ENCODE assay signal across 24 mouse cellular contexts in genomic region chr3:145386434-145386833, GRCm38 (mm10).
A peak's percentile ranks its signal among the peaks of the same experiment; 100 is the strongest.
DNase-seq lines count a peak whose midpoint lies in the region; ATAC-seq and TF ChIP-seq lines count a peak whose summit lies in the region.
"Had no signal": no experiment of that assay in that cellular context is flagged by ENCODE, and none has a peak within 500 bp of the region (broad histone marks: within the 10 kb centered on the region; RNA-seq: fewer than 3 reads in every experiment).

No protein-coding gene starts in this region.

- no peak overlapping the region for H3K27ac ChIP-seq in embryonic facial prominence, embryonic 11.5 days (replicated peaks; ENCODE audit: low read depth, low read length)
- no peak overlapping the region for H3K27ac ChIP-seq in embryonic facial prominence, embryonic 10.5 days (replicated peaks)
- H3K27ac ChIP-seq: embryonic facial prominence, embryonic 12.5 days; forebrain, embryonic 13.5 days; heart, embryonic 10.5 days; hindbrain, embryonic 12.5 days had no signal

- H3K9ac ChIP-seq in embryonic facial prominence, embryonic 11.5 days (replicated peaks; ENCODE audit: low read length) = no peak overlapping the region
- H3K9ac ChIP-seq: embryonic facial prominence, embryonic 12.5 days; forebrain, embryonic 13.5 days; forebrain, postnatal 0 days; hindbrain, embryonic 12.5 days had no signal

- no peak for TF ChIP-seq POLR2A in myocyte (IDR thresholded peaks at IDR 0.05; ENCODE audit: insufficient read length, low read depth)

- no peaks in the 10 kb centered on the region for H3K27me3 ChIP-seq in embryonic facial prominence, embryonic 11.5 days (ENCODE audit: control insufficient read depth, insufficient read depth, low read length)
- H3K27me3 ChIP-seq in embryonic facial prominence, embryonic 10.5 days (replicated peaks; ENCODE audit: low read depth, poor library complexity, severe bottlenecking) = no peaks in the 10 kb centered on the region
- H3K27me3 ChIP-seq in myocyte (ENCODE audit: control insufficient read depth, insufficient read depth, insufficient read length) = no peaks in the 10 kb centered on the region
- H3K27me3 ChIP-seq: CH12.LX; embryonic facial prominence, embryonic 12.5 days; forebrain, embryonic 13.5 days; hindbrain, embryonic 12.5 days had no signal

- no peaks in the 10 kb centered on the region for H3K36me3 ChIP-seq in embryonic facial prominence, embryonic 11.5 days (replicated peaks; ENCODE audit: control insufficient read depth, insufficient read depth, low read depth, low read length)
- no peaks in the 10 kb centered on the region for H3K36me3 ChIP-seq in embryonic facial prominence, embryonic 10.5 days (replicated peaks)
- H3K36me3 ChIP-seq in myocyte (ENCODE audit: control insufficient read depth, insufficient read depth) = no peaks in the 10 kb centered on the region
- H3K36me3 ChIP-seq: embryonic facial prominence, embryonic 12.5 days; heart, embryonic 10.5 days; hindbrain, embryonic 12.5 days had no signal

- no peaks in the 10 kb centered on the region for H3K9me3 ChIP-seq in embryonic facial prominence, embryonic 11.5 days (replicated peaks; ENCODE audit: control insufficient read depth, low read length)
- no peaks in the 10 kb centered on the region for H3K9me3 ChIP-seq in embryonic facial prominence, embryonic 10.5 days
- H3K9me3 ChIP-seq: embryonic facial prominence, embryonic 12.5 days; forebrain, embryonic 13.5 days; heart, embryonic 10.5 days; hindbrain, embryonic 12.5 days had no signal

- no peak overlapping the region for H3K4me3 ChIP-seq in embryonic facial prominence, embryonic 11.5 days (ENCODE audit: low read depth, low read length)
- H3K4me3 ChIP-seq in embryonic facial prominence, embryonic 10.5 days = no peak overlapping the region
- no peak overlapping the region for H3K4me3 ChIP-seq in myocyte
- H3K4me3 ChIP-seq: embryonic facial prominence, embryonic 12.5 days; forebrain, embryonic 13.5 days; heart, embryonic 10.5 days; hindbrain, embryonic 12.5 days had no signal

- no peaks in the 10 kb centered on the region for H3K4me1 ChIP-seq in embryonic facial prominence, embryonic 11.5 days (ENCODE audit: control insufficient read depth, insufficient read depth, low read length)
- H3K4me1 ChIP-seq in embryonic facial prominence, embryonic 10.5 days = no peaks in the 10 kb centered on the region
- H3K4me1 ChIP-seq: embryonic facial prominence, embryonic 12.5 days; forebrain, embryonic 13.5 days; heart, embryonic 10.5 days; hindbrain, embryonic 12.5 days had no signal

- peak; percentile 23 for DNase-seq in embryonic facial prominence, embryonic 11.5 days (ENCODE audit: low spot score)
- DNase-seq in embryonic facial prominence, embryonic 10.5 days (ENCODE audit: low spot score) = no peak
- DNase-seq in left cerebral cortex, adult 11 months (ENCODE audit: low spot score) = peak; percentile 1
- DNase-seq in left cerebral cortex, adult 8-10 months (ENCODE audit: low spot score in 2 of 2) = no peak
- DNase-seq in forelimb bud, embryonic 11.5 days (ENCODE audit: low read depth, low spot score) = peak; percentile 23
- no peak for DNase-seq in cerebellum, postnatal 25 days
- DNase-seq: adrenal gland, postnatal 14 days; cerebellum, adult 18-20 months; cerebellum, adult 9-11 months; forebrain, postnatal 0 days; gastrocnemius, postnatal 36 days; heart, adult 11 months; heart, postnatal 10 days; heart, postnatal 4 days had no signal

- ATAC-seq in embryonic facial prominence, embryonic 11.5 days (replicated peaks; ENCODE audit: insufficient number of reproducible peaks, low FRiP score, low TSS enrichment, low read depth) = no peak
- no peak for ATAC-seq in frontal cortex, adult (ENCODE audit: low TSS enrichment)
- ATAC-seq: activated CD4-positive, CD25-positive, alpha-beta regulatory T cell, adult 4 months; forebrain, embryonic 13.5 days; forebrain, postnatal 0 days; hindbrain, embryonic 16.5 days; Patski had no signal

- no peak overlapping the region for H3K4me2 ChIP-seq in embryonic facial prominence, embryonic 11.5 days (ENCODE audit: low read depth, low read length)
- peak overlapping the region; percentile 48 for H3K4me2 ChIP-seq in myocyte (ENCODE audit: low read depth)
- H3K4me2 ChIP-seq: embryonic facial prominence, embryonic 12.5 days; forebrain, embryonic 13.5 days; hindbrain, embryonic 12.5 days had no signal

- no peak overlapping the region for H3ac ChIP-seq in myocyte (ENCODE audit: control insufficient read depth, insufficient read length)

- H3K79me2 ChIP-seq in myocyte (ENCODE audit: control insufficient read depth, insufficient read depth) = no peaks in the 10 kb centered on the region

TF ChIP-seq in myocyte, 11 proteins besides CTCF, POLR2A, EP300 and RAD21:
- TF ChIP-seq E2F4 (IDR thresholded peaks at IDR 0.05; ENCODE audit: insufficient read depth) = no peak
- no peak for TF ChIP-seq USF1 (IDR thresholded peaks at IDR 0.05; ENCODE audit: low read depth)
- no peak for TF ChIP-seq TCF12 (IDR thresholded peaks at IDR 0.05; ENCODE audit: insufficient read depth, poor library complexity, severe bottlenecking)
- no peak for TF ChIP-seq MYOG (IDR thresholded peaks at IDR 0.05; ENCODE audit: control insufficient read depth in 1 of 3, insufficient read depth in 1 of 3, insufficient read length in 2 of 3, low read depth in 2 of 3)
- TF ChIP-seq MAX (IDR thresholded peaks at IDR 0.05; ENCODE audit: low read depth) = no peak
- TF ChIP-seq TCF3 (IDR thresholded peaks at IDR 0.05; ENCODE audit: insufficient read length, low read depth) = no peak
- TF ChIP-seq POLR2AphosphoS2 (IDR thresholded peaks at IDR 0.05; ENCODE audit: insufficient read length, low read depth) = no peak
- TF ChIP-seq CEBPB (IDR thresholded peaks at IDR 0.05; ENCODE audit: insufficient read depth, poor library complexity, severe bottlenecking) = no peak
- TF ChIP-seq REST (IDR thresholded peaks at IDR 0.05; ENCODE audit: insufficient read depth, insufficient read length) = no peak
- TF ChIP-seq SRF (IDR thresholded peaks at IDR 0.05; ENCODE audit: control insufficient read depth, insufficient read length, low read depth) = no peak
- no peak for TF ChIP-seq MYOD1 (IDR thresholded peaks at IDR 0.05; ENCODE audit: control insufficient read depth in 1 of 3, insufficient read length in 2 of 3, low read depth in 2 of 3)

Comparison
In these comparisons a context has a peak if more than half of its experiments do, and no peak if none do; other contexts are left out.
1. DNase-seq: peak in embryonic facial prominence, embryonic 11.5 days (single experiment), left cerebral cortex, adult 11 months (single experiment) and forelimb bud, embryonic 11.5 days (single experiment); none in embryonic facial prominence, embryonic 10.5 days (single experiment), left cerebral cortex, adult 8-10 months (0 of 2) and cerebellum, postnatal 25 days (0 of 2).